Mouse (Mus musculus) erythroblast, embryonic 14.5 days (primary cell): ENCODE results near the gene Pou2f1. TPM values are rescaled to one million over a fixed set of nuclear protein-coding genes. Genes with fewer than 3 reads are reported as not detected.
A peak's percentile ranks its signal among the peaks of the same experiment; 100 is the strongest.

Experiments used
- H3K27me3 ChIP-seq: 2 replicates; pipeline ENCODE4 v1.6.1; 2012; ENCODE audit warnings: inconsistent platforms; ENCODE audit not compliant: control insufficient read depth
- H3K36me3 ChIP-seq: 2 replicates; pipeline ENCODE4 v1.6.1; 2012; ENCODE audit warnings: mild to moderate bottlenecking, inconsistent platforms; ENCODE audit not compliant: control insufficient read depth
- H3K4me1 ChIP-seq: 2 replicates; pipeline ENCODE4 v1.6.1; 2012; ENCODE audit warnings: inconsistent platforms; ENCODE audit not compliant: control insufficient read depth
- H3K4me3 ChIP-seq: replicated peaks from 2 replicates; pipeline ENCODE3; 2012; ENCODE audit warnings: moderate library complexity, mild to moderate bottlenecking, inconsistent platforms
- H3K9me3 ChIP-seq: 2 replicates; pipeline ENCODE4 v1.6.1; 2012; ENCODE audit warnings: low read length, inconsistent platforms, mixed read lengths; ENCODE audit not compliant: control insufficient read depth
- GATA1 ChIP-seq: IDR thresholded peaks from 2 replicates; pipeline ENCODE4 v1.6.1; 2012; ENCODE audit warnings: low read length, inconsistent platforms, mixed read lengths
- TAL1 ChIP-seq: IDR thresholded peaks from 3 replicates; pipeline ENCODE4 v1.6.1; 2012; ENCODE audit warnings: low read length, inconsistent platforms, mixed read lengths
- polyA plus RNA-seq: library from polyadenylated mRNA; stranded (reverse); fragments of >175 nt; gene quantifications from 2 replicates; pipeline ENCODE4 v1.2.3, GENCODE M21; 2012

Pou2f1 gene
- polyA plus RNA-seq, 1 experiment, result 0.59 TPM

DNA sequence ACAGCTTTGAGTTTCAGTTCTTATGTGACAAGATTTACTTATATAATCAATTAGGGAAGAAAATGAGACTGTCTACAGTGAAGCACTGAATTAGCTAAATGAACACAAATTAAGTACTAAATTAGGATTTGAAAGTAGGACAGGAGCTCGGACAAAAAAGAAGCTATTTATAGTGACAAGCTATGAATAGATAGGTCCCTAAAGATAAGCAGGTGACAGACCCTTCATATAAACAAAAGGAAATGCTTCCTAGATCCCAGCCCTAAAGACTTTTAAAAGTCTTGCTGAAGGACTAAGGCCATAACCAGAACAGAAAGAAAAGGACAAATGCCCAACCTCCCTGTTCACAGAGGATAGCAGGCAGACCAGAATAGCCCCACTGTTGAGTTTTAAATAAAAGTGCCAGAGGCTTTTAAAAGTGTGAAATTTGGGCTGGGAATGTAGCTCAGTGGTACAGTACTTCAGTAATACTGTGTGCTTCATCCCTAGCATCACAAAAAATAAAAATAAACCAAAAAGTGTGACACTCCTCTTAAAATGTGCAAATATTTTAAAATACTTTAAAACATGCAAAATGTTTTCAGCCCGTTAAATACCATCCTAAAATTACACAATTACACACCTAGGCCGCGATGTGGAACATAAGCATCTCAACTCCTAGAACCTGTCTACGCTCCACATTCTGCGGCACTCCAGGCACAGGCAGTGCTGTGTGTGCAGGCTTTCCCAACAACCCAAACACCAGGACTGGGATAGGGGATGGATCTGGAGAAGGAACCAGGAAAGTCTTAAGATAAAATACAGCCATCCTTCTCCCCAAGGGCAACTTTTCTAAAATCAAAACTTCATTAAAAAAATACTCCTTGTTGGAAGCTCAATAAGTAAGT lies 9.0 kb downstream of the Pou2f1 start:
- Histone ChIP-seq H3K4me3 (no peak overlapping the region), H3K27me3 (no peaks in the 10 kb centered on the region), H3K36me3 (no peaks in the 10 kb centered on the region), H3K9me3 (no peaks in the 10 kb centered on the region), H3K4me1 (peaks cover 39% of the 10 kb centered on the region)
- TF ChIP-seq TAL1 (no peak), GATA1 (no peak)

DNA sequence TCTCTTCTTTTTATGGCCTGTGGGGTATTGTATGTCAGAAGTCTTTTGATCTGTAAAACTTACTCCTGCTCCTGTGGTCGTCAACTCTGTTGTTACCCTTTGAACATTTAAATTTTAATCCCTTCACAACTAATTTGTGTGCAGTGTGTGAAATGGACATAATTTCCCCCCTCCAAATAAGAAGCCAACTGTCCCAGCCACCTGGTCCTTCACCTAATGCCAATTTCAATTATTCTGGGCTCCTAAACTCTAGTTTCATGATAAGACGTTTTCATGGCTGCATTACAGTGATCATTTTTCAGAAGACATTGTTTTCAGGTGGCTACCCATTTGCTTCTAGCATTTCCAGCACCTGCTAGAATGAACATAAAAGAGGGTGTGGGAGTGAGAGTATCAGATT lies 13.9 kb downstream of the Pou2f1 start:
- H3K9me3 ChIP-seq, result no peaks in the 10 kb centered on the region
- H3K36me3 ChIP-seq, result peaks cover 4% of the 10 kb centered on the region
- no peaks in the 10 kb centered on the region for H3K27me3 ChIP-seq
- peaks cover 35% of the 10 kb centered on the region for H3K4me1 ChIP-seq
- TF ChIP-seq GATA1, result no peak
- TF ChIP-seq TAL1, result no peak
- H3K4me3 ChIP-seq, result no peak overlapping the region

DNA sequence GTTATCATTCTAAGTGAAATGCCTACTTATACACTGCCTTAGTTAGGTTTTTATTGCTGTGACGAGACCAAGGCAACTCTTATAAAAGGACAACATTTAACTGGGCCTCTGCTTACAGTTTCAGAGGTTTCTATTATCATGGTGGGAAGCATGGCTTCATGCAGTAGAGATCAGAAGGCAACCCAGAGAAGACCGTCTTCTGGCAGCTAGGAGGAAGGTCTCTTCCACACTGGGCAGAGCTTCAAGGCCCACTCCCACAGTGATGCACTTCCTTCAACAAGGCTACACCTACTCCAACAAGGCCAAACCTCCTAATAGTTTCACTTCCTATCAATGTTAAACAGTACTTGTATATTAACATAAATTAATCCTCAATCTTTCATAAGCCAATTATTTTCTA lies 14.4 kb downstream of the Pou2f1 start:
- TF ChIP-seq TAL1 (no peak), GATA1 (no peak)
- peaks cover 4% of the 10 kb centered on the region for H3K36me3 ChIP-seq
- peaks cover 34% of the 10 kb centered on the region for H3K4me1 ChIP-seq
- no peak overlapping the region for H3K4me3 ChIP-seq
- no peaks in the 10 kb centered on the region for H3K27me3 ChIP-seq
- H3K9me3 ChIP-seq, result no peaks in the 10 kb centered on the region

DNA sequence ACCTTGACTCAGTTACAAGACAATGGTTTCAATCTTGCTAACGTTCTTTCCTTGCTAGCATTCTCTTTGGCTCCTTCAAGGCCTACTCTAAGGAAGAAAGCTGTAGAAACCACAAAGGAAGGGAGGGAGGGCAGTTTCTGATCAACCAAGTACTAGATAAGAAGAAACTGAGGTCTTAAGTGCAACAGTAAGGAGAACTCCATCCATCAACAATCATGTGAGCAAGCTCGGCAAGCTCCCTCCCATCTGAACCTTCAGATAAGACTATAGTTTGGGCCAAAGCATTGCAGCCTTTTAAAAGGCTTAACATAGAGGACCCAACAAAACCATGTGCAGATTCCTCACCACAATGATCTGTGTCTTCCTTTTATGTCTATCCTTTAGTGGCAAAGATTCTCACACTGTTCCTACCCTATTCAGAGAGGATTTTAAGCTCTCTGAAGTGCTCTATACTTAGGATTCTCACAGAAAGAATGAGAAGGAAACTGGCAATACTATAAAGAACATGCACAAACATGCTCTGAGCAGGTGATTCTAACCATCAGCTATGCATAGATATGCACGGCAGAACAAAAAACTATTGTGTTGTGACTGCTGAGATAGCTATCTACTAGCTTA lies 16.6 kb downstream of the Pou2f1 start:
- Histone ChIP-seq H3K4me3 (no peak overlapping the region), H3K4me1 (peaks cover 35% of the 10 kb centered on the region), H3K36me3 (peaks cover 4% of the 10 kb centered on the region), H3K9me3 (no peaks in the 10 kb centered on the region), H3K27me3 (no peaks in the 10 kb centered on the region)
- TF ChIP-seq TAL1 (no peak), GATA1 (no peak)

DNA sequence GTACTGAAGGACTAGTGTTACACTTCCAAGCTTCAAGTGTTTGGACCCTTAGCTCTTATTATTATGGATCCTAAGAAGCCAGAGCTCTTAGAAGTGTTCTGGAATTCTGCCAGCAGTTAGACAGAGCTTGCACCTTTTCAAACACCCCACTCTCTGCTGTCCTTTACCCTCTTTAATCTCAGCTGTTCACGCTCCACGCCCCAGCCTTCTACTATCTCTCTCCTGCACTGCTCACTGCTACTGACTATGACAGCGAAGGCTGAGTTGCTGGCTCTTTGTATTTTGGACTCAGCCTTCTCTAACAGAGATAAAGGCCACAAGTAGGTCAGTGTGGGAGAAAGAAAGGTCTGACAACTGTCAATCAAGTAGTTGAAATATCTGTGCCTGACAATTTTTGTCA lies 17.3 kb downstream of the Pou2f1 start:
- H3K36me3 ChIP-seq, result peaks cover 4% of the 10 kb centered on the region
- peak; percentile 39; the same call in 1 of the 2 replicates for TF ChIP-seq GATA1
- TF ChIP-seq TAL1, result no peak
- H3K4me1 ChIP-seq, result peaks cover 35% of the 10 kb centered on the region
- H3K9me3 ChIP-seq, result no peaks in the 10 kb centered on the region
- H3K4me3 ChIP-seq, result no peak overlapping the region
- H3K27me3 ChIP-seq, result no peaks in the 10 kb centered on the region

DNA sequence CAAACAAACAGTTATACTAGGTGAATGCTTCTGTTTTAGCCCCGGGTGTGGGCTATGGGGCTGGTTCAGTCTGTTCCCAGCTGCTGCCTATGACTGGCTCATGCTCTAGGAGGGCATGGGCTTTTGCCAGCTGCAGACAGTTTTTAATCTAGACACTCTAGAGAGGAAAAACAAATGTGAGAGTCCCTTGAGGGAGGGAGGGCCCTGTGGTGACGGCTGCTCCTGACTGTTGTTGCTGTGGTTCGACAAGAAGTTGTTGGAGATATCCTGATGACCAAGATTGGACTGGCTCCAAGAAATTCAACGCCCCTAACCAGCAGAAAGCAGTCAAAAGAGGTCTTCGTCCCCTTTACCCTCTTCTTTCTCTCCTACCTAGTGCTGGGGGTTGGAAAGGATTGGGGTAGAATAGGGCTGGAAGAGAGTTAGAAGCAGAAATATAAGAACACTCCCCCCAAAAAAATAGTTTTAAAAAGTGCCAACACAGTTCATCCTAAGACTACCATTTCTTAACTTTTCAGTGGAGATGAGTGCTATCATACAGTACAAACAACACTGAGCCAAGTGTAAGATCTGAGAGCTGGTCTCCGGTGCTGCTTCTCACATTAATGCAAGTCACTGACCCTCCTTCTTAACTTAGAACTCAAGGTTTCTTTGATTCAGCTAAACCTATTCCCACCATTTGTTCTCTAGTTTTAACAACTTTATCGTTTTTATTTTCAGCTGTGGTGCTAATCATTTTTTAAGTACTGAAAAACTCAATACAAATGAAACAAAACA lies 25.6 kb downstream of the Pou2f1 start:
- Histone ChIP-seq H3K9me3 (no peaks in the 10 kb centered on the region), H3K4me1 (peaks cover 16% of the 10 kb centered on the region), H3K27me3 (no peaks in the 10 kb centered on the region), H3K36me3 (peaks cover 2% of the 10 kb centered on the region; the same call in 1 of the 2 replicates), H3K4me3 (no peak overlapping the region)
- TF ChIP-seq TAL1, result no peak
- TF ChIP-seq GATA1, result no peak

DNA sequence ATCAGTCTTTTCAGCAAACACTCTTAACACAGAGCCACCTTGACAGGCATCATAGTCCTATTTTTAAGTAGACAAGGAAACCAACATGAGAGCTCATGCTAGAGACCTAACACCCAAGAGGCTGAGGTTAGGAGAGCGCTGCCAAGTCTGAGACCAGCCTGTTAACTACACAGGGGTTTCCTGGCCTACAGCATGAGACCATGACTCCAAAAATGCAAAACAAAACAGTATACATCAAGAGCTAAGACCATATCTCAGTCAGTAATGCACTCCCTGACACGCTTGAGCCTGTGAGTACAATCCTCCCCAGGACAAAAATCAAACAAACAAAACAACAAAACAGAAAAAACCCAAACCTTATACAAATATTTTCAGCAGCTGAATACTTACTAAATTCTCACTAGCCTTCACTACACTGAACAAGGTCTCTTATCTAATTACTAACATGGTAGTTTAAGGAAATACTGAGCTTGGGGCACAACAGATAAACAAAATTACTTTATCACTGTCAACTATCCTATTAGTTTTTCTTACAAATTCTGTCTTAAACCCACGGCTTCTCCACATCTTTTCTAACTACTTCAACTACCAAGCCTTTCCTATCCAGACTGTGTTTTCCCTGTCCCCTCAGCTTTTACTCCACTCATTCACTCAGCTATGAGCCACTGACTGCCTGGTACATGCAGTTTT lies 33.3 kb downstream of the Pou2f1 start:
- Histone ChIP-seq H3K27me3 (no peaks in the 10 kb centered on the region), H3K36me3 (peaks cover 2% of the 10 kb centered on the region; the same call in 1 of the 2 replicates), H3K9me3 (no peaks in the 10 kb centered on the region), H3K4me1 (peaks cover 13% of the 10 kb centered on the region), H3K4me3 (no peak overlapping the region)
- TF ChIP-seq GATA1 (no peak), TAL1 (no peak)

DNA sequence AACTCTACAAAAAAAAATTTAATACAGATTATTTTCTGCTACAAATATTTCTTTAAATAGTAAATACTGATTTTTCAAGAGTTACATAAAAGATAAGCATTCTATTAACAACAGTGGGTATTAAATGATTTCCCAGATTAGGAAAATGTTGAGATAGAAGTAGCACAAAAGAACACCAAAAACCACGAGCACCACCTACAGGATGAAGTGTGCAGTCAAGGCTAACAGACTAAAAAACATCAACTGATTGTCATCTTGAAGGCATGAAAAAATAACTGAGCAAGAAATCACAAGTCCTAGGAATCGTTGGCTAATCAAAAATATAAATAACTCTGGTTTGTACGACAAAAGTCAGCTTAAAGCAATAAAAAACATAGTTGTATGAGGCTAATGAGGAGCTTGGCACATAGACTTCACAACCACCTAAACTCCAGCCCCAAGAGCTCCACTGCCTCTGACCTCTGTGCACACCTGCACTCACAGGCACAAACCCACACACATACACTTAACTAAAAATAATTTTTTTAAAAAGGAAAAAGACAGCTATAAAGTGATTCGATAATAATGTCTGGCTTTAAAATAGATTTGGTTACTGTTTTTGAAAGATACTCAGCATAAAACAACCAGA lies 35.3 kb downstream of the Pou2f1 start:
- Histone ChIP-seq H3K36me3 (peaks cover 1% of the 10 kb centered on the region; the same call in 1 of the 2 replicates), H3K27me3 (no peaks in the 10 kb centered on the region), H3K4me1 (peaks cover 17% of the 10 kb centered on the region), H3K9me3 (no peaks in the 10 kb centered on the region), H3K4me3 (no peak overlapping the region)
- TF ChIP-seq GATA1, result no peak
- TF ChIP-seq TAL1, result no peak
